Mouse (Mus musculus) heart, postnatal 14 days (tissue): Measurements from ENCODE around the gene Mex3d. TPM values are rescaled to one million over a fixed set of nuclear protein-coding genes. Genes with fewer than 3 reads are reported as not detected.
A peak's percentile ranks its signal among the peaks of the same experiment; 100 is the strongest.

Experiments used
- DNase-seq, 2 experiments: peaks; one replicate each; pipeline ENCODE4 v3.0.0; 2021 to 2022
- intact Hi-C: fragments of 180-260 bp; cut with DNase I; formaldehyde crosslinking; loops from one replicate; pipeline ENCODE4 v1.15.1; 2025
- total RNA-seq, 2 experiments: library from RNA; stranded (reverse); gene quantifications; 2 replicates each; pipeline ENCODE4 v1.2.3; 2021

The Mex3d gene
- total RNA-seq, 2 experiments from 2014 or later: 11.8 to 12.2 TPM

DNA sequence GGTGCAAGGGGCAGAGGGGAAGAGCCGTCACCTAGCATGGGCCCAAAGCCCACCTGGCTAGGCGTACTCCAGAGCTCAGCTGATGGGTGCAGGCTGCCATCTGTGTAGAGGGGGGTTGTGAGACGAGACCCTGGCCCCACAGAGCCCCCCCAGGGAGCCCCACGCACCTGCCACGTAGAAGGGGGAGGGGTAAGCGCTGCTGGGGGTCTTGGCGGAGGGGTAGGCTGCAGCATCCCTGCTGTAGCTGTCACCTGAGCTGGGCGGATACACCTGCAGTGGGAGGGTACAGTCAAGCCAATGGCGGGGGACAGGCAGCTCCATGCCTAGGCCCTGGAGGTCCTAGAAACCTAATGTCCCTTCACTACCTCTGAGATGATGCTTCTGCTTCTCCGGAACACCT is 29.9 kb upstream of the Mex3d start:
- DNase-seq: no peak

DNA sequence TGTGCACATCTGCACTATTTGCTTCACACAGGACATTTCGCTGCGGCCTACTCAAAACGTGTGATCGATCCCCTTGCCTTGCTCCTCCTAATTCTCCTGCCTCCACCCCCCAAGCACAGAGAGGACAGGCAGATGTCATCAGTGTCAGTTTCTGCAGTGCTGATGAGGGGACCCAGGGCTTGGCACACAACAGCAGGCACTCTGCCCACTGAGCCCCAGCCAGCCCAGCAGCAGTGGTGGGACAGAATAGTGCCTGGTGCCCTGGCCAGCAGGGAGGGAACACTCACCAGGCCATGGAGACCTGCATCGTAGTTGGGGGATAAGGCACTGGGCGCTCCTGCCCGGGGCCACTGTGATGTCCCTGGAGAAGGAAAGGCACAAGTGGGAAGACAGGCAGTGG is 28.1 kb upstream of the Mex3d start:
- no peak for DNase-seq
- intact Hi-C loops: no loop called here

More for the DNA sequence above, 29.9 kb upstream of the Mex3d start:
- intact Hi-C loops: no loop called here

DNA sequence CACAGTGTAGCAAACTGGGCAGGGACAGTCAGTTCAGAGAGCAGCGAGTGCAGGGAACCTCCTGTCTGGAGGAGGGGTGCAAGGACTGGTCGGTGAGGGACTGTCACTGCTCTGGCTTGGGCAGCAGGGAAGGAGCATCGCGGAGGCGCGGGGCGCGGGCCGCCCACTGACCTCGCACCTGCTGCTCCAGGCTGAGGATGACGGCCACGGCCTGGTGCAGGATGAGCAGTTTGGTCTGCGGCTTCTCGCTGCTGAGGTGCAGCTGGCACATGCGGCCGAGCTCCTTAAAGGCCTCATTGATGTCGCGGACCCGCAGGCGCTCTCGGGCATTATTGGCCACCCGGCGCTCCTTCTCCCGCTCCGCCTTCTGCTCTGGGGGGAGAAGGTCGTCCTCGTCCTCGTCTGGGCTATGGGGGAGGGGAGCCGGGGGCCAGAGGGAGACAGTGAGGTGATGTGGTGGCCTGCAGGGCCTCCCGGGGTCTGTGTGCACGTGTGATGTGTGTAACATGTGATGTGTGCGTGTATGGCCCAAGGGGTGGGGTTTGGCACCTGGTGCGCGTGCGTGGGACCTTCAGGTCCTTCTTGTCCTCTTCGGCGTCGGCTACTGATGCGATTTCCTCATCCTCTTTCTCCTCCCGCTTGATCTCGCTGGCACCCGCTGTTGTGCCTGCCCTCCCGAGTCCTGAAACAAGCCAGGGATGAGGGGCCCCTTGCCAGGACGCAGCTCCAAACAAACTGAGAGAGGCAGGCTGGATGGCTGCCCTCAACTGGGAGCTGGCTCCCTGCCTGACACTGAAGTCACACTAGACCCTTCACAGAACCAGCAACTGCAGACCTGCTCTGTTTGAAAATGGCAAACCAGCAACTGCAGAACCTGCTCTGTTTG is 25.4 kb upstream of the Mex3d start:
- intact Hi-C loops: no loop called here
- peak; percentile 80 to 84 for DNase-seq

DNA sequence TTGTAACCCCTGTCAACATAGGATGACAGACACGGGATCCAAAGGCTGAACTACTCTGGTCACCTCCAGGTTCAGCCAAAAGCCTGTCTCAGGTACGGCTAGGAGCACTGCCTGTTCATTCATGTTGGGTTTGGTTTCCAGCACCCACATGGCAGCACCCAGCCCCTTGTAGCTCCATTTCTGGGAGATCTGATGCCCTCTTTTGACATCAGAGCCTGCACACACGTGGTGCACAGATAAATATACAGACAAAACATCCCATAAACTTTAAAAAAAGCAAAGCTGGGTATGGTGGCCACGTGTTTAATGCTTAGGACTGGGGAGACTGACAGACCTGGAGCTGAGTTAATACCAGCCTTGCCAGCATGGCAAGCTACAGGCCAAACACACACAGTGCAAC is 20.5 kb upstream of the Mex3d start:
- intact Hi-C loops: no loop called here
- DNase-seq: no peak

DNA sequence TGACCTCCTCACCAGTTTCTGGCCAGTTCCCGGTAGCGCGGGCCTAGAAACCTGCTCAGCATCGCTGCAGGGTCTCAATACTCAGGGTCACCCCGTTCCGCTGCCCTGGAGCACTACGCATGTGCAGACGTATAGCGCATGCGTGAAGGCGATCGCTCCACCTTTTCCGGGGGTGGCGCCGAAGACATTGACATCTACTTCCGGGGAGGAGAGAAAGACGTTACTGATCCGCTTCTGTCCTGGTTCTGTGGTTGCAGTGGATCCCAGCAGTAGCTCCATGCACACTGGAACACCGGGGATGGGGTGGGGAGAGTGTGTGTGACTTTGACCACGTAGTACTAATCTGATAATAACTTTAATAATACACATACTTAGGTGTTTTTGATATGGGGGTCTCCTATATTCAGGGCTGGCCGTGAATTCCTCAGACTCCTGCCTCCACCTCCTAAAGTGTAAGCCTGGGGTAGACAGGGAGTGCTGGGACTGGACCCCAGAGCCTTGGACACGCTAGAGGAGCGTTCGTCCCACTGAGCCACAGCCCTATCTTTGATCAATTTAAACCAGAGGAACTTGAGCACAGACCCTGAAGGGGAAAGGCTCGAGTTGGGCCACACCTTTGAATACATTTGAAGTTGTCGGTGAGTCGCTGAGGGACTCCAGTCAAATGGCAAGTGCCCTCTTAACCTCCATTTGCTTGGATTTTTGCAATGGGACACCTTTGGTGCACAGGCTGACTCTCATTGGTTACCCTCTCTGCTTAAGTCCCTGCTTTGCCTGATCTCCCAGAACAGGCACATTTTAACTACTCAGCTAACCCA is 19.4 kb upstream of the Mex3d start, which contains the start of gene Uqcr11:
Gene Uqcr11 (minus strand): TSS at position 147 of the 818 bp plus-strand sequence.
- peak; percentile 90 to 92 for DNase-seq
- intact Hi-C loops: no loop called here

DNA sequence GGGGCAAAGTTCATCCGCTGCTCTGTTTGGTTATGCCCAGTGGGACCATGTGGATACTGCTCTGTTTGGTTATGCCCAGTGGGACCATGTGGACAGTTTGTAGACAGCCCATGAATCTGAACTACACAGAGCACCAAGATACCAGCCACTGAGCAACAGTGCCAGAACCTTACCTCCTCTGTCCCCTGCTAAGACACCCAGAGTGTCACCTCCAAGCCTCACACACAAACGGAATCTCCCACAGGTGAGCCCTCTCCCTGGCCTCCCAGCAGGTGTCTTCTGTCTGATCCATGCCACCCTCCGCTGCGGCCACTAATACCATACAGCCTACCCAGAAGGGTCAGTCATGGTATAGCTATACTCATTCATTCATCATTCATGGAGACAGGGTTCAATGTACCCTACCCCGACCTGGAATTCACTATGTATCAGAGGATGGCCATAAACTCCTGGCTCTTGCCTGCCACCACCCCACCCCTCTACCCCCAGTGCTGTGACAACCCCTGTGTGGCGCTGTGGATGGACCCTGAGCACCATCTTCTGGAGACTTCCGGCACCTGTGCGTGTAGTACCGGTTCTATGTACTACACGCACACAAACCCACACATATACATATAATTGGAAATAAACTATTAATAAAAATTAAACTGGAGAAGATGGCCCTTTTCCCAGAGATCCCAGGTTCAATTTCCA is 18.2 kb upstream of the Mex3d start:
- no peak for DNase-seq
- intact Hi-C loops: no loop called here

DNA sequence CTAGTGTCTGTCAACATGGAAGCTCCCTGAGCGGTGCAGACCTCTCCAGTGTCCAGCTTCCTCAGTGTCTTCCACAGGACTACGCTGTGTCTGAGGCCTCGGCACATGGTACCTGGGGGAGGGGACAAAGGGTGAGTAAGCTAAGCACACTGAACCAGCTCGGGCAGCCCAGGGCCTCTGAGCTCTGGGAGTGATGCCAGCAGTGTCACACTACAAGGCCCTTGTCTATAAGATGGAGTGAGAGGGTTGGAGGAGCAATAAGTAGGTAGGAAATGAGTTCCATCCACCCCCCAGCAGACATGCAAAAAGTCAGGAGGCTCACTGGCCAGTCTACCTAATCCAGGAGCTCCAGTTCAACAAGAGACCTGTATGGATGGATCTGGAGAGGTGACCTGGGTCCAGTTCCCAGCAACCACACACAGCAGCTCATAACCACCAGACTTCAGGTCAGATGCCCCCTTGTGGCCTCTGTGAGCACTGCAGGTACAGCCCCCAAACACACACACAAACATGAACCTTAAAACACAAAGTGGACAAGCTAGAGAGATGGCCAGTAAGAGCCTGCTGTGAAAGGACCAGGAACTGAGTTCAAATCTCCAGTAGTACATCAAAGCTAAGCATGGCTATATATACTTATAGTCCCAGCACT is 15.7 kb upstream of the Mex3d start:
- intact Hi-C loops: no loop called here
- peak in 1 of 2 experiments; percentile 47 for DNase-seq

DNA sequence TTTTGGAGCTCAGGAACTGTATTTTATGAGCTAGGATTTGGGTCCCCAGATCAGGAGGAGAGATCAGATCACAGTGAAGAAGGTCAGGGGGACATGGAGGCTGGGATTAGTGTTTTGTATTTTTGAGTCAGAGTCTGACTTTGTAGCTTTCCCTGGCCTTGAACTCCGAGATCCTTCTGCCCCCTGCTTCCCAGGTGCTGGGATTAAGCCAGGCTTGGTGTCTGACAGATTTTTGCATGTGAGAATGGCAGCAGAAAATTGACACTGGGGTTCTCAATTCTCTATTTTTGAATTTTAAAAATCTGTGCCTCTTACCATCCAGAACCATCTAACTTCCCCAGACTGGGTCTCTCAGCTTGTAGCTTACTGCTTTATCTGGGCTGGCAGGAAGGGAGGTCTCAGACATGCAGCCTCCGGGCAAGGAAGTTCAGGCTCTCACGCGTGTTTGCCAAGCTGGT is 13.3 kb upstream of the Mex3d start:
- intact Hi-C loops: no loop called here
- no peak for DNase-seq

DNA sequence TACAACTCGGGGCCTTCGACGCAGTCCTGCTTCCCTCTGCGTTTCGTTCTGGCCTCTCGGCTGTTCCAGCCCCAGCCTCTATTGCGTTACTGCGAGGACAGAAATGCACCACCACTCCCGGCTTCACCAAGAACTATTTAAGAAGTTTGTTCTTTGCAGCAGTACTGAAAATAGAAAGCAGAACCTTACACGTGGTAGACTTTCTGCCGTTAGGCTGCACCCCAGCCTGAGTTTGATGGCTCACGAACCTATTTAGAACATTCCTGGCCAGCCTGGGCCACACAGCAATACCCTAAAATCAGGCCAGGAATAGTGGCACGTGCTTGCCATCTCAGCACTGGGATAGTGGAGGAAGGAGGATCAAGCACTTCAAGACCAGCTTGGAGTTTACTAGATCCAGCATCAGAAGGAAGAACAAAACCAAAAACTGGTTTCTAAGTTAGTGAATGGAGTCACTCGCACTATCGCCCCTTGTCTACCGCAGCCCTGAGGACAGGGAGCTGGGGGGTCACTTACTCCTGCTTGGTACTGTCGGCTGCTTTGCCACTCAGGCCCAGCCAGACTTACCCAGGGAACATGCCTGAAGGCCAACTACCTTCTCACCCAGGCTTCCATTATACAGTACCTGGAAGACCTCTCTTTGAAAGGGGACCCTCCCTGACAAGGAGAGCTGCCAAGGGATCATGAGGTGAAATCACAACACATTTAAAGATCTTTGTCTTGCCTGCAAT is 12.7 kb upstream of the Mex3d start:
- intact Hi-C loops: no loop called here
- DNase-seq: no peak

DNA sequence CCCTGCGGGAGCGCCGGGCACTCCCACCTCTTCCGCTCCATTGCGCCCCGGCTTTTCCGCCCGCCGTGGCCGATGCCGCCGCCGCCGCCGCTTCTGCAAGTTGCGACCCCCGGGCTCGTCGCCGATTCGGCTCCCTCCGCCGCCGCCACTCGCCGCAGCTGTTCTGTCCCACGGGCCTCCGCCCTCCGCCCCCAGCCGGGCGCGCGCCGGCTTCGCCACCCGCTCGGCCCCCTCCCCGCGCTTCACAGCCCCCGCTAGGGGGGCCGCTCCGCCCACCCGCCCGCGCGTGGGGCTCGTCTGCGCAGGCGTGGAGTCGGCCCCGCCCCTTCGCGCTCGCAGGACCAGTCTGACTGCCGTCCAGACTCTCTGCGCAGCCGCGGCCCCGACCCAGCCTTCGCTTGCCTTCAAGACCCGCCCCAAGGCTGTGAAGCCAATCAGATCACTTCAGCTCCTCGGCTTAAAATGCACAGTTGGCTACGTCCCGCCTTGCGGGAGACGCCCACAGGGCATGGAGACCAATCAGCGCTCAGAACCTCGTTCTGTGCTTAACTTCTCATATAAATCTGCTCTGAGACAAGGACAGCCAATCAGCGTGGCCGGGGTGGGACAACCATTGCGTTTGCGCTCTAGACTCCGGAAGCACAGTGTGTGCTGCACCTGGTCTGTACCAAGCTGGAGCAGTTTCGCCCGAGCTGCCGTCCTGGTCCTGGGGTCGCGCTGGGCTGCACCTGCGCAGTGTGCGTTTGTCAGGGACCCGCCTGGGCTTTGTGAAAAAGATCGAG is 11.9 kb upstream of the Mex3d start, which contains the start of gene Mbd3:
Gene Mbd3 (minus strand): TSS at position 360 of the 782 bp plus-strand sequence.
- DNase-seq: peak; percentile 99 to 100
- intact Hi-C loops: no loop called here

DNA sequence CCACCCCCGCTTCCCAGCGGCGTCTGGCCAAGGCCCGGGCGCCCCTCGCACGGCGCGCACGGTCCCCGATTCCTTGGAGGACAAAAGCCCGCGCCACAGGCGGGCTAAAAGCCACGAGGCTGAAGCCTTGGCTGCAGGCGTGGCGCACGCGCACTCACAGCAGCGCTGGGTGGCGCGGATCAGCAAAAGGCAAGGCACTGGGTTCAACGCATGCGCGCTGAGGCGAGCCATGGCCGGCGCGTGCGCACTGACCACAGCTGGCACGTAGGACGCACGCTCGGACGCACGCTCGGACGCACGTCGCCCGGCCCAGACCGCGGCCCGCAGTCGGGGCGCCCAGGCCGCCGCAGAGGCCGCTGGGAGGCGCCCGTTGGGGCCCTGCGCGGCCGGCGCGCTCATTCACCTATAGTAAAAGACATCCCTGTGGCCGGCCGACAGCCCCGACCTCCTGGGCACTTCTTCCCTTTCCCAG is 11.3 kb upstream of the Mex3d start:
- DNase-seq: peak; percentile 99 to 100
- intact Hi-C loops: no loop called here

DNA sequence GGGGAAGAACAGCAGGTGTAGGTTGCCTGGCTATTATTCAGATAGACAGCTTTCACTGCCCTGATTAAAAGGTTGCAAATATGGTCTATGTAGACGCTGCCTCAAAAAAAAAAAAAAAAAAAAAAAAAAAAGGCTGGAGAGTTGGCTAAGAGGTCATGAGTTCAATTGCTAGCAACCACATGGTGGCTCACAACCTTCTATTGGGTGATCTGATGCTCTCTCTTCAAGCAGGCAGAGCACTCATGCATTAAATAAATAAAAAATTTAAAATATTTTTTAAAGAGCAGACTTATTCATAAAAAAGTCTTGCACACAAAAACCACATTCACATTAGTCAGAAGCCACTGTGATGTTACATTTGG is 10.7 kb upstream of the Mex3d start:
- no peak for DNase-seq
- intact Hi-C loops: no loop called here

DNA sequence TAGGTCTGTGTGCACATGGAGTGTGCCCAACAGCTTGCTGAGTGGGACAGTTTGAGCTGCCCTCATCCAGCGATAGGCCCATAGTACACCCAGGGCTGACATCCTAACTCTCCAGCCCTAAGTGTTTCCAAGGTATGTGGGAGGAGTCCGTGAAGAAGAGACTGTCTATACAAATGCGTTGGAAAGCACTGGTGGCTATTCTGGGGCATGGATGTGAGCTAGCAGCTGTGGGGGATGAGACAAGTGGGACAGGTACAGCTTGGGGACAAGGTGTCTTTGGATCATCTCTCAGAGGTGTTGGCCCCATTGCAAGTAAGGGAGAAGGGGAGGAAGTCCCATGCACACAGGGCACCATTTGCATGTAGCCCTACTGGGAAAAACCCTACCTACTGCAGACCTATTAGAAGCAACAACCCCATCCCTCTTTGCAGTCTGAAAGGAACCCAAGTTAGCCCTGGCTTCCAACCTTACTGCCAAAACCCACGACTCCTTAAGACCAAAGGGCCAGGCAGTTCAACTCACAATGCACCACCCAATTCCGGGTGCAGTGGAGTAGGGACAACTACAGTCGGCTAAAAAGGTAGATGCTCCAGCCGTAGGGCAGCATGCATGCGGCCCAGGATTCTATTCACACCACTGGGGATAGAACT is 10.2 kb upstream of the Mex3d start:
- intact Hi-C loops: no loop called here
- no peak for DNase-seq

DNA sequence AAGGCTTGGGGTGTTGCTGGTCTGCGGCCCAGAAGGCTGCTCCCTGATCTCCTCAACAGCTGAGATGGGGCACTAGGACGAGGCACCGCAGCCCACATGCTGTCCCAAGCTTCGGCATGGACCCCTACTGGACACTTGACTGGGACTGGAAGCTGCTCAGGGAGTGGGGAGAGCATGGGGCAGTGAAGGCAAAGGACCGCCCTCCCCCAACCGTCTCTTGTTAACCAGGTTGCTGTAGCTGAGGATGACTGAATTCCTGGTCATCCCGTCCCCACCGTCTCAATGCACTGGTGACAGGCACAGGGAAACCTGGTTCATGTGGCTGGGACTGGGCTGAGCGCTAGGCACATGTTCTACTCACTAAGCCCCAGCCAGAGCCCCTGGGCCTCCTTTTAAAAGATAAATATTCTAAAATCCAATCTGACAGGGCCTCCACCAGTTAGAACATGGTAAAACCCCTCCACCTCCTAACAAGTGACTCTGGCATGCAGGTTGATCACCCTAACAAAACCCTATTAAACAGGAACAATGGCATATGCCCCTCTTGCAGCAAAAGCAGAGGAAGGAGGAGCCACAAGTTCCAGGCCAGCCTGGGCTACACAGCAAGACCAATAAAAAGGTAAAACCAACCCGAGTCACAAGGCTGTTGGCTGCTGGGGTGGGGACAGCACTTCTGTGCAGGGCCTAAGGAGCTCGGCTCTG is 9.5 kb upstream of the Mex3d start:
- intact Hi-C loops: no loop called here
- no peak for DNase-seq

DNA sequence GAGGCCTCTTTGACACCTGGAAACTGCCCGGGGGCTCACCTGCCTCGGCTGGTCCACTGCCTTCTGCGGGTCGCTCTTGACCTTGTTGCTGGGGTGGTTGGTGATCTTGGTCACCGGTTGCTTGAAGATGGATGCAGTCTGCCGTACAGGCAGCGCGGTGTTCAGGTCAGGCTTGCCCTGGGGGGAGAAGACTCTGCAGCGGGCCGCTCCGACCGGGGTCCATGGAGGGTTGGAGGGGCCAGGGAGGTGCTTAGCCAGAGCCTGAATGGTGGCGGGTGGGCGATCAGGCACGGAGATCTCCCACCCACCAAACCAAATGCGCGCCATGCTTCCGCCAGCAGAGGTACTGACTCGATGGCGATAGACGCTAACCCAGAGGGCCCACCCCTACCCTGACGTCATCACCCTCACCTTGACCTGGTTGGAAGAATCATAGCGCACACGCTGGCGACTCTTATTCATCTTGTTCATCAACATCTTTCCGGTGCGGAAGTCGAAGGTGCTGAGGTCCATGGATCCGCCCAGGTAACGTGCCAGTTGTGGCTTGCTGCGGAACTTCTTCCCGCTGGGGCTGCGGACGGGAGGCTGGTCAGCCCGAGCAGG is 7.7 kb upstream of the Mex3d start:
- intact Hi-C loops: no loop called here
- DNase-seq: no peak

DNA sequence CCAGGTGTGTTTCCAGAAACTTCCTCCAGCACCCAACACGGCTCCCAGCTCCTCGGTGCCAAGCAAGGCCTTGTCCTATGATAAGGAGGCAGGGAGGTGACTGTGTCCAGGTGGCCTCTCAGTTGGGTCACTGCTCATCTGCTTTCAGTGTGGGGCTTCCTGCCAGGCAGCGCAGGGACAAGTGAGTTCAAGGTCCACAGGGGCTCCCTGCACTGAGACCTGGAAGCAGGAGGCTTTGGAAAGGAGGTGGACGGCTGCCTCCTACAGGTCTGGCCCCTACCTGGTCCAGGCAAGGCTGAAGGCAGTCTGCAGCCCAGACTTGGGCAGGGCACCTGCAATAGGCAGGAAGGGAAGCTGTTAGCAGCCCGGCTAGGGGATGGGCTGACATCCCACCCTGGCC is 5.2 kb upstream of the Mex3d start:
- DNase-seq: no peak
- intact Hi-C loops: no loop called here

DNA sequence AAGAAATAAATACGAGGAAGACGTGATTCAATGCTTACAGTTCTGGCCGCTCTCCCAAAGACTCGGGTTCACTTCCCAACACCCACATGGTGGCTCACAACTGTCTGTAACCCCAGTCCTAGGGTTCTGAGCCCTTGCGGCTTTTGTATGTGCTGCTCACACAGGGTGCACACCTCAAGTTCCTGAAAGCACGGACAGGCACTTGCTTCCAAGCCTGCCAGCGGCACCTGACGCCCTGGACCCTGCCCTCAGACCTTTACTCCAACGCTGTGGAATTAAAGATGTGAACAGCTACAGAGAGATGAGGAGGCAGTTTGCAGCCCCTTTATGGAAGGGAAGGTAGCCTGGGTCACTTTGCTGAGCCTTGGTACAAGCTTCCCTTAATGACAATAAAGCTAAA is 3.2 kb upstream of the Mex3d start:
- no peak for DNase-seq
- intact Hi-C loops: no loop called here
